Mouse (Mus musculus): ENCODE measurements around the gene Gm10577.

Gm10577 gene

GRCm38 (mm10) chr4:100995617-100996016 lies 24.9 kb downstream of the Gm10577 start:
- DNase-seq (ENCODE audit: low read depth, low spot score), result no peak

GRCm38 (mm10) chr4:100994442-100995255 lies 25.8 kb downstream of the Gm10577 start:
- DNase-seq (ENCODE audit: low read depth, low spot score), result no peak

GRCm38 (mm10) chr4:100992086-100992485 lies 28.4 kb downstream of the Gm10577 start:
- DNase-seq (ENCODE audit: low read depth, low spot score), result no peak

- DNase-seq (ENCODE audit: low read depth, low spot score), result peak; percentile 22
Observed at GRCm38 (mm10) chr4:100990996-100991395, 29.5 kb downstream of the Gm10577 start.

GRCm38 (mm10) chr4:100988231-100988799 lies 32.2 kb downstream of the Gm10577 start:
- no peak for DNase-seq (ENCODE audit: low read depth, low spot score)

GRCm38 (mm10) chr4:100987187-100987586 lies 33.3 kb downstream of the Gm10577 start:
- DNase-seq (ENCODE audit: low read depth, low spot score), result no peak

- DNase-seq (ENCODE audit: low read depth, low spot score), result no peak
Observed at GRCm38 (mm10) chr4:100977522-100977921, 43.0 kb downstream of the Gm10577 start.

GRCm38 (mm10) chr4:100974455-100975035 lies 46.0 kb downstream of the Gm10577 start:
- DNase-seq (ENCODE audit: low read depth, low spot score), result no peak

GRCm38 (mm10) chr4:100973641-100974454 lies 46.6 kb downstream of the Gm10577 start:
- no peak for DNase-seq (ENCODE audit: low read depth, low spot score)

Data from skeletal muscle tissue, adult 2 months (tissue).